Mouse (Mus musculus): ENCODE measurements around the gene Klf2.

Klf2 gene

GRCm38 (mm10) chr8:72306913-72307312, 11.9 kb upstream of the Klf2 start:
- DNase-seq, result no peak

- DNase-seq, result no peak
Observed at GRCm38 (mm10) chr8:72308276-72308675, 10.6 kb upstream of the Klf2 start.

GRCm38 (mm10) chr8:72310849-72311506, 7.9 kb upstream of the Klf2 start:
- DNase-seq, result peak; percentile 59 to 75

GRCm38 (mm10) chr8:72312926-72313518, 5.8 kb upstream of the Klf2 start:
- no peak for DNase-seq

GRCm38 (mm10) chr8:72316053-72316695, 2.7 kb upstream of the Klf2 start:
- DNase-seq, result no peak

- DNase-seq, result no peak
Observed at GRCm38 (mm10) chr8:72317741-72318301, 1.0 kb upstream of the Klf2 start.

- DNase-seq, result no peak
Observed at GRCm38 (mm10) chr8:72319397-72319796, 564 bp downstream of the Klf2 start.

- DNase-seq, result peak in 1 of 2 experiments; percentile 9
Observed at GRCm38 (mm10) chr8:72319921-72320802, 1.3 kb downstream of the Klf2 start.

GRCm38 (mm10) chr8:72320803-72321583, 2.2 kb downstream of the Klf2 start:
- DNase-seq, result no peak

- DNase-seq, result no peak
Observed at GRCm38 (mm10) chr8:72321635-72322441, 3.0 kb downstream of the Klf2 start.

GRCm38 (mm10) chr8:72322471-72322889, 3.6 kb downstream of the Klf2 start:
- DNase-seq, result no peak

- DNase-seq, result no peak
Observed at GRCm38 (mm10) chr8:72323131-72323725, 4.4 kb downstream of the Klf2 start.

GRCm38 (mm10) chr8:72324036-72324706, 5.3 kb downstream of the Klf2 start:
- DNase-seq, result no peak

- no peak for DNase-seq
Observed at GRCm38 (mm10) chr8:72324708-72325107, 5.9 kb downstream of the Klf2 start.

GRCm38 (mm10) chr8:72329116-72329515, 10.3 kb downstream of the Klf2 start:
- no peak for DNase-seq

GRCm38 (mm10) chr8:72330806-72331516, 12.1 kb downstream of the Klf2 start:
- DNase-seq, result no peak

- no peak for DNase-seq
Observed at GRCm38 (mm10) chr8:72331631-72332030, 12.8 kb downstream of the Klf2 start.

- no peak for DNase-seq
Observed at GRCm38 (mm10) chr8:72333429-72334143, 14.8 kb downstream of the Klf2 start.

- no peak for DNase-seq
Observed at GRCm38 (mm10) chr8:72334144-72334641, 15.4 kb downstream of the Klf2 start.

All from cerebellum, adult 18-20 months (tissue).